Mouse (Mus musculus) large intestine, adult 2 months (tissue): Measurements from ENCODE around the gene Mrnip. TPM values are rescaled to one million over a fixed set of nuclear protein-coding genes. Genes with fewer than 3 reads are reported as not detected.
A peak's percentile ranks its signal among the peaks of the same experiment; 100 is the strongest.

ENCODE experiments used
- DNase-seq: peaks from one replicate; pipeline ENCODE4 v3.0.0-alpha.2; 2012; ENCODE audit warnings: low read depth, low spot score
- WGBS: fragments of 180-500 bp; shearing (Covaris S2); methylation state at CpG from one replicate; pipeline ENCODE4 v1.1.7; 2018; 5-methylcytosine and 5-hydroxymethylcytosine counted together
- polyA plus RNA-seq: library from polyadenylated mRNA; depleted of rRNA; stranded (reverse); fragments of >200 nt; gene quantifications from 2 replicates; pipeline ENCODE4 v1.2.3, GENCODE M21; 2012

Mrnip gene
- polyA plus RNA-seq, 1 experiment: 5.0 TPM

GRCm38 (mm10) chr11:50156725-50157258 lies 17.5 kb upstream of the Mrnip start:
- DNase-seq: no peak
- 63% methylated on average over 16 of the region's 16 CpGs for WGBS

DNA sequence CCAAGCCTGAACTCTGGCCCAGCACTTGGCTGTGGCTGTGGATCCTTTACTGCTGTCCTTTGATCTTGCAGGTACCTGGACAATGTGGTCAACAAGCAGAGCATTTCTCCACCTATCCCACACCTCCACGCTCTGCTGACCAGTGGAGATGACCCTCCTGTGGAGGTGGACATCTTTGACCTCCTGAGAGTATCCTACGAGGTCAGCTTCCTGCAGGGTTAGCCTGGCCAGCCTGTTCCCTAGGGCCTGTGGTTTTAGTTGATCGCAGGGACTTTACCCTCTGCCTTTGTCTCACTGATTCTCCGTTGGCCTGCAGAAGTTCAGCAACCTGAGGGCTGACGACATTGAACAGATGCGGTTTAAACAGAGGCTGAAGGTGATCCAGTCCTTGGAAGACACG lies 15.9 kb upstream of the Mrnip start:
- no peak for DNase-seq
- 92% methylated on average over 7 of the region's 7 CpGs for WGBS

DNA sequence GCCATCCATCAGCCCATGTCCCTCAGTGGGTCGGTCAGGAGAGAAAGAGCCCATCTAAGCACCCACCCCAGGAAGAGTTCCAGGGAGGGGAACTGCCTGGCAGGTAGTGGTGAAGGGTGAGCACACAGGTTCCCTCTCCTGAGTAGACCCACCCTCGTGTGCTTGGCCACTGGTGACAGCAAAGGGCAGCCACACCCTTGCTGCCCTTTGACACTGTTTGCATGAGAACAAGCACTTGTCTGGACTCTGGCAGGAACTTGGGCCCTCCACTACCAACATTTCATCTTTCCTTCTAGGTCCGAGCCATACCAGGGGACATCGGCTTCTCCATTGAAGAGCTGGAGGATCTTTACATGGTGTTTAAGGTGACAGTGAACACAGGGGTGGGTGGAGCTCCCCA lies 14.9 kb upstream of the Mrnip start:
- DNase-seq: peak; percentile 21
- 55% methylated on average over 4 of the region's 4 CpGs for WGBS

DNA sequence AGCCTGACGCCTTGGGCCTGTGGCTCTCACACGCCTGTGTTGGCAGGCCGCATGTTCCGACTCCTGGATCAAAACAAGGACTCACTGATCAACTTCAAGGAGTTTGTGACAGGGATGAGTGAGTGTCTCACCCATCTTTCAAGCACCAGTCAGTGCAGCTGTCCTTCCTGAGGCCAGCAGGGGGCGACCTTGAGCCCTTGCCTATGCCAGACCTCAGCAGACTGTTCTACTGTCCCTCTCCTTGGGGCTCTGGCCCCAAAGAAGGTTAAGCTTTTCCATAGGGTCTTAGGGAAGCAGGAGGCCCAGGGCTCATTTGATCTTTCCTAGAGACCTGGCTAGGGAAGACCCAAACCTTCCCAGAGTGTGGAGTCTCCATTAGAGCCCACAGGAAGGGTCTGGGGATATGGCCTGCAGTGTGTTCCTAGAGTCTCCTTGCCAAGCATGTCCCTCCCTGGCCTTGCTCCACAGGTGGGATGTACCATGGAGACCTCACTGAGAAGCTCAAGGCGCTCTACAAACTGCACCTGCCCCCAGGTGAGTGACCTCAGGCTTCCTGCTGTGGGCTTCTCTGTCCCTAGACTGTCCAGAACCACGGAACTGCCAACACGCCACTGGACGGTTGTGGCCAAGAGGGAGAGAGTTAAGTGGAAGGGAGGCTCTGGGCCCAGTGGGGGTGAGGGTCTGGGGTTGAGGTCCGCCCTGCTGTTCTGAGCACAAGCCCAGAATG lies 12.5 kb upstream of the Mrnip start:
- 69% methylated on average over 10 of the region's 10 CpGs for WGBS
- no peak for DNase-seq

- DNase-seq: no peak
- WGBS: 96% methylated on average over 3 of the region's 3 CpGs
Measured at GRCm38 (mm10) chr11:50162338-50163050, 11.8 kb upstream of the Mrnip start.

GRCm38 (mm10) chr11:50168352-50168751 lies 5.9 kb upstream of the Mrnip start:
- WGBS: 92% methylated on average over 5 of the region's 5 CpGs
- DNase-seq: no peak

GRCm38 (mm10) chr11:50174730-50175187 lies 515 bp downstream of the Mrnip start:
- under 1% methylated on average over 27 of the region's 27 CpGs for WGBS
- DNase-seq: peak; percentile 96

GRCm38 (mm10) chr11:50176351-50176750 lies 2.1 kb downstream of the Mrnip start:
- no peak for DNase-seq
- 55% methylated on average over 3 of the region's 3 CpGs for WGBS

DNA sequence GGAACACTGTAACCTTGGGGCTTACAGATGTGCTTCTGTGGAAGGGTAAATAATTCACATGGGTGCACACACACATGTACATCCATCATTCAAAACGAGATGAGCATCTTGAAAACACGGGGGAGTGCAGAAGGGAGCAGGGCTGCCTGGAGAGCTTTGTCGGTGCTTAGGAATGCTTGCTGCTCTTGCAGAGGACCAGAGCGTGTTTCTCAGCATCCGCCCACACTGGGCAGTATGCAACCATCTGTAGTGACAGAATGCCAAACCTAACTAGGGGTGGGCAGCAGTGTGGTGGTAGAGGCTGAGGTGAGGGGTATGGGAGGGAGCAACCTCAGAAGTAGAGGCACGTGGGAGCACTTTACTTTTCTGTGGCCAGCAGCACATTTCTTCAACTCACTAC lies 2.9 kb downstream of the Mrnip start:
- DNase-seq: no peak
- WGBS: 79% methylated on average over 6 of the region's 6 CpGs

GRCm38 (mm10) chr11:50178532-50179488 lies 4.6 kb downstream of the Mrnip start:
- WGBS: 84% methylated on average over 5 of the region's 5 CpGs
- no peak for DNase-seq

GRCm38 (mm10) chr11:50180478-50181231 lies 6.4 kb downstream of the Mrnip start:
- DNase-seq: no peak
- 82% methylated on average over 6 of the region's 6 CpGs for WGBS

DNA sequence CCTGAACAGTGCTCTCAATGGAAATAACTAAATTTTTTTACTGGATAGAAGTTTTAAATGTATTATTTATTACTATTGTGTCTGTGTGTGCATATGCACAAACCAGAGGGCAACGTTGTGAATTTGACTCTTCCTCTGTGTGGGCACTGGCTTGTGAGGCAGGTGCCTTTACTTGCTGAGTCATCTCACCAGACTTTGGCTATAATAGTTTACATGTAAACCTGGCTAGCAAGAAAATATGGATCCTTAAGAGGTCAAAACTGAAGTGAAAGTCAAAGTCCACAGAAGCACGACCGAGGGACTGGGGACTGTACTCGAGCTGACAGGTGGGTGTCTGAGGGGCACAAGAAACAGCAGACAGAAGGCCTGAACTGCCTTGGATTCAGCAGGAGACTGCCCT lies 8.5 kb downstream of the Mrnip start:
- DNase-seq: no peak

GRCm38 (mm10) chr11:50184788-50185187 lies 10.5 kb downstream of the Mrnip start:
- no peak for DNase-seq
- 73% methylated on average over 3 of the region's 3 CpGs for WGBS

More for the DNA sequence above, 8.5 kb downstream of the Mrnip start:
- 31% methylated on average over 4 of the region's 4 CpGs for WGBS

DNA sequence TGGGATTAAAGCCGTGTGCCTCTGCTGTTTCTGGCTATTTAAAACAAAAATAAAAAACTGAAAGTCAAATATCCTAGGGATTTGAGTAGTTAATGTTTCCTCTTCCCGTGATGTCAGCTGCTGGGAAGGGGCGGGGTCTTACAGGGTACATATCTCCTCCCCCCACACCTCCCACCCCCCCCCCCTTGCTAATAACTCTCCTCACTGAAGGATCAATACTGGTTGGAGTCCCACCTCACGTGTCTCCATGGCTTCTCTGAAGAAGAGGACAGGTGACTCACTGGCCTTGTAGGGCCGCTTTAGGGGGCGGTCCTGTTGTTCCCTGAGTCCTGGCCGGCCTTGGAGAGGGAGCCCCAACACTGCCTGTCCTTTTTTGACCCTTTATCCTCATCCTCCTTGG lies 14.4 kb downstream of the Mrnip start:
- WGBS: 62% methylated on average over 7 of the region's 7 CpGs
- DNase-seq: no peak

DNA sequence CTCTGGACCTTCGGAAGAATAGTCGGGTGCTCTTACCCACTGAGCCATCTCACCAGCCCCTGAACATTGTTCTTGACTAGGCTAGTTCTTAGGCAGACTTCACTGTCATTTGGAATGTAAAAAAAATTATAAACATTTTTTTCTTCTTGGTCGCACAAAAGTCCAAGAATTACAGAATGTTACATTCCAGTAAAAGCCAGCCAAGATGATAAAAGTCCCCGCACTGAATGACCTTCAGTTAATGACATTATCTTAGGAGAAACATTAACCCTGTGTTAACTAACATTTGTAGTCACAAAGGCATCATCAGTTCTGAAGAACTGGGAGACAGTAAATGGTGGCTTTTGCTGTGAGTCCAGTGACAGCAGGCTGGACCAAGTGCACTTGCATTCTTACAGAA lies 16.1 kb downstream of the Mrnip start:
- no peak for DNase-seq
- WGBS: 58% methylated on average over 4 of the region's 4 CpGs

GRCm38 (mm10) chr11:50192278-50192677 lies 18.0 kb downstream of the Mrnip start:
- DNase-seq: no peak
- WGBS: 83% methylated on average over 3 of the region's 3 CpGs

GRCm38 (mm10) chr11:50194070-50194469 lies 19.8 kb downstream of the Mrnip start:
- no peak for DNase-seq
- WGBS: 32% methylated on average over 7 of the region's 7 CpGs

- DNase-seq: no peak
- WGBS: 84% methylated on average over 4 of the region's 4 CpGs
Measured at GRCm38 (mm10) chr11:50194793-50195192, 20.5 kb downstream of the Mrnip start.

DNA sequence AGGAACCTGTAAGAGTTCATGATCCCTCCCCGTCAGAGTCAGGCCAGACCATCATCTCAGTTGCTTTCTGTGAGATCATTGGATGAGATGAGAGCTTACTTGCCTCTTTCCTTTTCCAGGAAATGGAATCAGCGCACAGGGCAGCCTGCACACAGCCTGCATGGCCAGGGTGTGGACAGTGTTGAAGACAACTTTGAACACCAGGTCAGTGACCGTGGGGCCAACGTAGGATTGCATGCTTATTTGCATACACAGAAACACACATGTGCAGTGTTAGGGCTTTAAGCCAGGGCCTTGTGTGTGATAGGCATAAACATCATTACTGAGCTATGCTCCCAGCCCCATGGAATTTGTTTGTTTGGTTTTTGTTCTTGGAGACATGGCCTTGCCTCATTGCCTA lies 23.3 kb downstream of the Mrnip start:
- 70% methylated on average over 4 of the region's 4 CpGs for whole genome bisulfite sequencing
- no peak for DNase-seq
